Mouse (Mus musculus) v-Abl transformed pro-B cells (cell line): ENCODE data around the gene Cltb.

ENCODE experiments used
- in situ Hi-C, 2 experiments: fragments of 400-800 bp; cut with MboI; formaldehyde crosslinking; loops; one replicate each; pipeline ENCODE4 v1.15.1; 2025; ENCODE audit not compliant: unreplicated experiment in 2 of 2

Cltb gene

DNA sequence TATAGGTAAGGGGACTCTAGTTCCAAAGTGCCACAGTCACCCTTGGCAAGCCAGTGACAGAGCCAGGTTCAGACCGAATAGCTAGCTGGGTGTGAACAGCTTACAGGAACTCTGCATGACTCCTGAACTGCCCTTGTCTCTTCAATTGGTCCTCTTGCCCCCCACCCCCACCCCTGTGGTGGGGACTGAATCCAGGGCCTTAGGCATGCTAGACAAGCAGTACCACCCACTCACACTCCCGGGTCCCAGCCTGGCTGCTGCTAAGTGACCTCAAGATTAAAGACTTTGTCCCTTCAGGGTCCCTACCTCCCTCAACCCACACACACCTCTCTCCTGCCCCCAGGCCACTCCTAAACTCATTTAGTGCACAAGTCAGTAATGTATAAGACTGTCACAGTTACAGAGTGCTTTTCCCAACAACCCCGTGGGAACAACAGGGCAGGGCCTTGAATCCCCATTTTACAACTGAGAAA lies 8.5 kb downstream of the Cltb start:
- in situ Hi-C loops = loop anchor here (25.0 kb wide), 2 partner anchors 140 to 815 kb away; partner anchors contain the start of gene Thoc3 (in 1 of the 2)

DNA sequence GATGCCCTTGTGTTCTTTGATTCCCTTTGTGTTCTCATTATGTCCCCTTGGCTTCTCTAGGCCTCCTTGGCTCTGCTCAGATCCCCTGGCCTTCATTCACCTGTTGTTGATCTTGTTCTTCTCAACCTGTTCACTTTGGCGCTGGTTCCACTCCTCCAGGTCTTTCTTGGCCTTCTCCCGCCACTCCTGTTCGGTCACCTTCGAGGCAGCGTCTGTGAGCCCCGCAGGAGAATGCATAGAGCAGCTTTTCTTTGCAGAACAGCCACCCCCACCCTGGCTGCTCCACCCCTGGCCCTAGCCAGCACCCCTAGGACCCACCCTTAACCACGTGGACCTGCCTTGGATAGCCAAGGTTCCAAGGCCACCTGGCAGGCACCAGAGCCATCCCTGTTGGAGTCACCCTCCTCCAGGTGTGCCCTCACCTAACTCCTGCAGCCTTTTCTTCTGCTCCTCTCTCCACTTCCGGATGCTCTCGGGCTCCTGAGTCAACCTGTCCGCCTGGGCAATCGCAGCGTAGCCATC lies 12.5 kb downstream of the Cltb start:
- in situ Hi-C loops = no loop called here

GRCm38 (mm10) chr13:54596870-54597269 lies 14.3 kb downstream of the Cltb start:
- in situ Hi-C loops = no loop called here

- in situ Hi-C loops = no loop called here
Observed at GRCm38 (mm10) chr13:54596107-54596690, 14.9 kb downstream of the Cltb start.

GRCm38 (mm10) chr13:54593617-54594016 lies 17.5 kb downstream of the Cltb start:
- in situ Hi-C loops = no loop called here

GRCm38 (mm10) chr13:54591776-54592356 lies 19.3 kb downstream of the Cltb start:
- in situ Hi-C loops = no loop called here

DNA sequence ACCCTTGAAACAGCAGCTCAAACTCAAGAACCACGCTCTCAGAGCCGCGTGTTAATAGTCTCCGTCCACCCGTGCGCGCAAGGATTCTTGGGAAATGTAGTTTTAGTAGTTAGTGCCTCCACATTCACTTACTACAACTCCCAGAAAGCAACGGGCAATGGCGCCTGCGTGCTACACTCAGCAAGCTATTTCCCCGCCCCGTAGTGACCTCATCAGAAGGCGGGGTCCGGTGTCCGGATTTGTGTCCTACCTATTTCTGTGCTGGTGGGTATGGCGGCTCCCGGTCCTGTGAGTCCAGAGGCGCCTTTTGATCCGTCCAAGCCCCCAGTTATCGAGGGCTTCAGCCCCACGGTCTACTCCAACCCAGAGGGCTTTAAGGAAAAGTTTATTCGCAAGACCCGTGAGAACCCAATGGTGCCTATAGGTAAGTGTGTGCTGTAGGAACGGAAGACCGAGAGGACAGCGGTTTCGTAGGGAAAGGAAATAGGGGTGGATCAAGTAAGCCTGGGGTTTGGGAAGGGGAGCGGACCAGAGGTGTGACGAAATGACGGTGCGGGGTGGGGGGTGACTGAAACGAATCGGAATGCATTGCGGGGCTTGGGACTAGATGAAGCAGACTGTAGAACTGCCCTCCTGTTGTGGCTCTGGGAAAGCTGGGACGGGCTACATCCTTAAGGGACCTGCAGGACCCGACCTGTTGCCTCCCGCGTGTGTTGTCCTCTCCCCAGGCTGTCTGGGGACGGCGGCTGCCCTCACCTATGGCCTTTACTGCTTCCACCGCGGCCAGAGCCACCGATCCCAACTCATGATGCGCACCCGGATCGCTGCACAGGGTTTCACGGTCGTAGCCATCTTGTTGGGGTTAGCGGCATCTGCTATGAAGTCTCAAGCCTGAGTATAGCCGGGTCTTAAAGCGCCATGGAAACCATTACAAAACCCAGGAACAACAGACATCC lies 20.9 kb downstream of the Cltb start, which contains the start of the genes Nop16 and Higd2a:
Gene Nop16 (minus strand): TSS at position 95 of the 956 bp plus-strand sequence.
Gene Higd2a (plus strand): TSS at position 212 of the 956 bp plus-strand sequence.
- in situ Hi-C loops = no loop called here

DNA sequence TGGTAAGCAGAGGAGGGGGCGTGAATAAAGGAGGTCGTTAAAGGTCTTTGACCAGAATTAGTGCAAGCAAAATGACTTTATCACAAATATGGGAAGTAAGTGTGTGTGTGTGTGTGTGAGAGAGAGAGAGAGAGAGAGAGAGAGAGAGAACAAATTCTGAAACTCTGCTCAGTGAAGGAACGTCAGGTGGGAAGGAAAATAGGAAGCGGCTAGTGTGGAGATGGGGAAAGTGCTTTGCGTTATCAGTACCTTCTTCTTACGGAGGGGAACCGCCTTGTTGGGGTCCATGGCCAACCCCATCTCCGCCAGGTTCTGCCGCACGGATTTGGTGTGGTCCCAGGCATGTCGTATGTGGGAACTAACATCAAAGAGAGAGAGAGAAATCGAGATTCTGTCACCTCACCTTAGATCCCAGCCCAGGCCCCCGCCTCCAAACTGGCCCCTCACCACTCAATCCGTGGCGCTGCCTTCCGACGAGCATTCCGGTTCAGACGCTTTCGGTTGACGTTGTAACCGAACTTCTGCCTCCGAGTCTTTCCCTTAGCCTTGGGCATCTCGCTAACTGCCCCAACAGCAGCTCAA lies 21.6 kb downstream of the Cltb start:
- in situ Hi-C loops = no loop called here

- in situ Hi-C loops = no loop called here
Observed at GRCm38 (mm10) chr13:54585831-54586230, 25.3 kb downstream of the Cltb start.

GRCm38 (mm10) chr13:54582860-54583259 lies 28.3 kb downstream of the Cltb start:
- in situ Hi-C loops = no loop called here

- in situ Hi-C loops = no loop called here
Observed at GRCm38 (mm10) chr13:54582126-54582525, 29.0 kb downstream of the Cltb start.

DNA sequence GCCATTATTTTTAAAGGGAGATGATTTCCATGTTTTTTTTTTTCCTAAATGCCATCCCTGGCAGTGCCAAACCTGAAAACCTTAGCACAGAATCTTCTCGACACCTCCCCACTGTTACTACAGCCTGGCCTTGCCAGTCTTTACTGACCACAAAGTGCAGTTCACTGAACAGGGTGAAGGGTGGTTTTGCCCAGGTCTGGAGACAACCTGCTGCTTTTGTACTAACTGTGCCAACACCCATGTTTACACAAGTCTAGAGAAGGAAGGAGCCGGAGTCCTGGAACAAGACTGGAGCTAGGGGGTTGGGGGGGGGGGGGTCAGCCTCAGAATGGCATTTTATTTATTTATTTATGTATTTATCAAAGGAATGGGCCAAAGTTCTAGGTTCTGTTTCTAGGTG lies 29.8 kb downstream of the Cltb start:
- in situ Hi-C loops = no loop called here

DNA sequence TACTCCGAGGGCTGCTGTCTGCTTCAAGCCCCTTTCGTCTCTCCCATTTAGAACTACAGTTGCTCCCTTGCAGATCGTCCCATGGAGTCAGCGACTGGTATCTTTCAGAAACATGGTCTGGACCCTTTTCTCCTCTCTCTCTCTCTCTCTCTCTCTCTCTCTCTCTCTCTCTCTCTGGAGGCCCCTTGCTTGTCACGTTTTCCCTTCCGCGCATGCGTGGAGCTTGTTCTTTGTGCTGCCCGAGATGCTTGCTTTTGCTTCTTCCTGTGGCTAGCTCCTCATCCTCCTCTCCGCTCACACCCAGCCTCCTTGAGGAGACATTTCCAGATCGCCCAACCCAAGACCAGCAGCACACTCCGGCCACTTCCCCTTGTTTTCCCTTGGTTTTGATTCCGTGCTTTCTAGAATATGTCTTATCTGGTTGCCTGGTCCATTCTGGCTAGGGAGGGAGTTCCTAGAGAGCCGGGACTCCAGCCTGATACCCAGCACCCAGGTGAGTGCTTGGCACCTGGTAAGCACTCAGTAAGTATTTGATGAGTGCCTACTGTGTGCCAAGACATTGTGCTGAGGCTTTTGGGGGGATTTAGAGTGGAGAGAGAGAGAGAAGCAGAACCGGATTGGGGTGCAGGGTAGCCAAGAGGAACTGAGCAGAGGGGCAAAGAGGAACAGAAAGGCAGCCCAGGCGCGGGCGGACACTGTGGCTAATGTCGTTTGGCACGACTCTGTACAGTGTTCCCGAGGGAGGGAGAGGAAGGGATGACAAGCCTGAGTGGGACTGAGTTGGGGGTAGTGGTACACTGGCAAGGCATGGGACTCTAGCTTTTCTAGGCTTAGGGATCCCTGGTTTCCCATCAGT lies 33.3 kb downstream of the Cltb start:
- in situ Hi-C loops = no loop called here

DNA sequence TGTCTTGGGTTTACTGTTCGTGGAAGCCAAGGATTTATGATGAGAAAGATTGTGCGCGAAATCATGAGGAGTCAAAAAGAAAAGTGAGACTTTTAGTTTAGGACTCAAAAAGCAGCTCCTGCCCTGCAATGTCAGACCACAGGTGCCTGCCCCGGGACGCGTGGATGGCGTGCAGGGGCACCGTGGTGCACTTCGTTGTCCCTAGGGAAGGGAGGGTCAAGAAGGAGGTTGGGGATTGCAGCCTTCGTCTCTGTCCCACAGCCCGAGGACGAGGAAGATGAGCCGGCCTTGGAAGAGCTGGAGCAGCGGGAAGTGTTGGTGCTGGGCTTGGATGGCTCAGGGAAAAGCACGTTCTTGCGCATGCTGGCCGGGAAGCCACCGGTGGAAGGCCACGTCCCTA lies 35.7 kb downstream of the Cltb start:
- in situ Hi-C loops = no loop called here

- in situ Hi-C loops = no loop called here
Observed at GRCm38 (mm10) chr13:54574854-54575481, 36.2 kb downstream of the Cltb start, which contains the start of gene Arl10. Arl10 (plus strand) TSS chr13:54575015.

DNA sequence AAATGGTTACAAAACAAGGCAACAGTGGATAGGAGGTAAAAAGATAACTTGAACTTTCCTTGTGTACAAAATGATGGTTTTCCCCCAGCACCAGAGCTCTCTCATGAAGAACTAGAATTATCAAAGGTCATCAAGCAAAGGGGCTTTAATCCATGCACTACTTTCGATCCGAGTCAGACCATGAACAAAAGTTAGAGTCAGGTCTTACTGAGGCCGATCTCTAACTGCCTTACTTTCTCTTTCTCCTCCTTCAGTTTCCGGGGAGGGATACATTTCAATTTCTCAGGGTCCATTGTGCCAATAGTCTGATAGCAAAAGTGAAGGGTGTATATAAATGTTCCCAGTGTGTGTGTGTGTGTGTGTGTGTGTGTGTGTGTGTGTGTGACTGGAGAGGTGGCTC lies 38.5 kb downstream of the Cltb start:
- in situ Hi-C loops = no loop called here

- in situ Hi-C loops = no loop called here
Observed at GRCm38 (mm10) chr13:54571637-54572036, 39.5 kb downstream of the Cltb start.

GRCm38 (mm10) chr13:54570736-54571135 lies 40.4 kb downstream of the Cltb start:
- in situ Hi-C loops = no loop called here

- in situ Hi-C loops = no loop called here
Observed at GRCm38 (mm10) chr13:54569282-54569681, 41.9 kb downstream of the Cltb start.
